Mouse (Mus musculus) lung, adult 2 months (tissue): ENCODE results near the gene Grin2a. TPM values are rescaled to one million over a fixed set of nuclear protein-coding genes. Genes with fewer than 3 reads are reported as not detected.

Experiments
- DNase-seq: peaks from one replicate; pipeline ENCODE4 v3.0.0; 2022
- H3K4me1 ChIP-seq: fragments of 200-500 bp; 2 replicates; pipeline ENCODE4 v1.6.1; 2011; ENCODE audit warnings: low read length; ENCODE audit not compliant: control insufficient read depth, insufficient read depth
- H3K4me3 ChIP-seq: fragments of 200-500 bp; replicated peaks from 2 replicates; pipeline ENCODE3; 2011; ENCODE audit warnings: low read depth, mild to moderate bottlenecking, control low read depth, low read length; ENCODE audit errors: extremely low read depth
- CTCF ChIP-seq: fragments of 200-500 bp; IDR thresholded peaks from 2 replicates; pipeline ENCODE4 v1.5.1; 2011; ENCODE audit warnings: mild to moderate bottlenecking, low read length, control low read depth; ENCODE audit not compliant: insufficient read depth
- POLR2A ChIP-seq: fragments of 200-500 bp; IDR thresholded peaks from 2 replicates; pipeline ENCODE4 v1.6.1; 2011; ENCODE audit warnings: low read depth, mild to moderate bottlenecking, control low read depth, low read length, borderline replicate concordance; ENCODE audit errors: extremely low read depth
- WGBS: fragments of 180-500 bp; shearing (Covaris S2); methylation state at CpG from one replicate; pipeline ENCODE4 v1.1.7; 2018; 5-methylcytosine and 5-hydroxymethylcytosine counted together
- polyA plus RNA-seq: library from polyadenylated mRNA; depleted of rRNA; stranded (reverse); fragments of >200 nt; gene quantifications from 2 replicates; pipeline ENCODE4 v1.2.3, GENCODE M21; 2012; rRNA removed

The Grin2a gene
- polyA plus RNA-seq = 0.02 and 0.24 TPM in 2 replicates

GRCm38 (mm10) chr16:9994951-9995813 lies at the start of gene Grin2a:
Gene Grin2a, minus strand, starts transcription at chr16:9995560.
- H3K4me3 ChIP-seq = no peak within 1 kb of the TSS
- H3K4me1 ChIP-seq = no peaks in the 10 kb centered on the region
- no peak for TF ChIP-seq CTCF
- TF ChIP-seq POLR2A = no peak
- no peak for DNase-seq
- 1% methylated on average over 64 of the region's 69 CpGs for WGBS

GRCm38 (mm10) chr16:10035582-10036215 lies 40.3 kb upstream of the Grin2a start:
- DNase-seq = no peak
- no peaks in the 10 kb centered on the region for H3K4me1 ChIP-seq
- no peak for TF ChIP-seq POLR2A
- no peak for TF ChIP-seq CTCF
- H3K4me3 ChIP-seq = no peak overlapping the region
- 70% methylated on average over 7 of the region's 7 CpGs for WGBS

- no peak for TF ChIP-seq CTCF
- TF ChIP-seq POLR2A = no peak
- Histone ChIP-seq H3K4me3 (no peak overlapping the region), H3K4me1 (no peaks in the 10 kb centered on the region)
- no peak for DNase-seq
- WGBS = 73% methylated on average over 4 of the region's 4 CpGs
These were observed 38.1 kb upstream of the Grin2a start for GRCm38 (mm10) chr16:10033416-10033979.

GRCm38 (mm10) chr16:10031891-10032290 lies 36.5 kb upstream of the Grin2a start:
- no peak for TF ChIP-seq POLR2A
- TF ChIP-seq CTCF = no peak
- Histone ChIP-seq H3K4me1 (no peaks in the 10 kb centered on the region), H3K4me3 (no peak overlapping the region)
- no peak for DNase-seq

GRCm38 (mm10) chr16:10026741-10027140 lies 31.4 kb upstream of the Grin2a start:
- Histone ChIP-seq H3K4me3 (no peak overlapping the region), H3K4me1 (no peaks in the 10 kb centered on the region)
- TF ChIP-seq CTCF = no peak
- TF ChIP-seq POLR2A = no peak
- WGBS = 61% methylated on average over 6 of the region's 6 CpGs
- no peak for DNase-seq

- WGBS = 50% methylated on average over 1 of the region's 1 CpGs
- Histone ChIP-seq H3K4me3 (no peak overlapping the region), H3K4me1 (no peaks in the 10 kb centered on the region)
These were observed 14.4 kb upstream of the Grin2a start for GRCm38 (mm10) chr16:10009743-10010142.

GRCm38 (mm10) chr16:10005606-10006005 lies 10.2 kb upstream of the Grin2a start:
- DNase-seq = no peak
- 78% methylated on average over 5 of the region's 5 CpGs for WGBS
- TF ChIP-seq POLR2A (no peak), CTCF (no peak)
- H3K4me3 ChIP-seq = no peak overlapping the region
- H3K4me1 ChIP-seq = no peaks in the 10 kb centered on the region

More at GRCm38 (mm10) chr16:10009743-10010142, 14.4 kb upstream of the Grin2a start:
- no peak for DNase-seq
- TF ChIP-seq CTCF (no peak), POLR2A (no peak)

GRCm38 (mm10) chr16:10004096-10004495 lies 8.7 kb upstream of the Grin2a start:
- no peak for TF ChIP-seq POLR2A
- TF ChIP-seq CTCF = no peak
- no peak for DNase-seq
- WGBS = 76% methylated on average over 4 of the region's 4 CpGs
- H3K4me3 ChIP-seq = no peak overlapping the region
- H3K4me1 ChIP-seq = no peaks in the 10 kb centered on the region

- WGBS = 32% methylated on average over 1 of the region's 1 CpGs
- no peak overlapping the region for H3K4me3 ChIP-seq
- TF ChIP-seq POLR2A = no peak
- TF ChIP-seq CTCF = no peak
- no peaks in the 10 kb centered on the region for H3K4me1 ChIP-seq
- no peak for DNase-seq
These were observed 7.6 kb upstream of the Grin2a start for GRCm38 (mm10) chr16:10003001-10003400.
